Mouse (Mus musculus): ENCODE measurements at regions not wholly inside any gene's neighbourhood (a gene's known extent, or its start where the extent isn't known, plus 50 kb on each side); places are given as distances from the start of the nearest gene placed in this dataset.
"Not testable (repeated sequence)": the region's sequence is repeated elsewhere in the genome, so short reads cannot be mapped to it uniquely, and the experiment has no call there.

- ATAC-seq = no peak
These were observed 56.7 kb upstream of the Klf13 start for GRCm38 (mm10) chr7:63995255-63995980.

- not testable (repeated sequence) for ATAC-seq
These were observed 56.1 kb upstream of the Klf13 start for GRCm38 (mm10) chr7:63994769-63995168.

- ATAC-seq = no peak
These were observed 53.4 kb upstream of the Klf13 start for GRCm38 (mm10) chr7:63992155-63992554.

- ATAC-seq = no peak
These were observed 52.6 kb upstream of the Klf13 start for GRCm38 (mm10) chr7:63991085-63992010.

GRCm38 (mm10) chr7:63990312-63991028 is 51.8 kb upstream of the Klf13 start:
- no peak for ATAC-seq

GRCm38 (mm10) chr7:63989736-63990135 is 51.0 kb upstream of the Klf13 start:
- no peak for ATAC-seq

Data from activated CD4-positive, CD25-positive, alpha-beta regulatory T cell, adult 4 months (primary cell).